Comparison of ENCODE assay signal across 8 mouse cellular contexts in the genomic region with DNA sequence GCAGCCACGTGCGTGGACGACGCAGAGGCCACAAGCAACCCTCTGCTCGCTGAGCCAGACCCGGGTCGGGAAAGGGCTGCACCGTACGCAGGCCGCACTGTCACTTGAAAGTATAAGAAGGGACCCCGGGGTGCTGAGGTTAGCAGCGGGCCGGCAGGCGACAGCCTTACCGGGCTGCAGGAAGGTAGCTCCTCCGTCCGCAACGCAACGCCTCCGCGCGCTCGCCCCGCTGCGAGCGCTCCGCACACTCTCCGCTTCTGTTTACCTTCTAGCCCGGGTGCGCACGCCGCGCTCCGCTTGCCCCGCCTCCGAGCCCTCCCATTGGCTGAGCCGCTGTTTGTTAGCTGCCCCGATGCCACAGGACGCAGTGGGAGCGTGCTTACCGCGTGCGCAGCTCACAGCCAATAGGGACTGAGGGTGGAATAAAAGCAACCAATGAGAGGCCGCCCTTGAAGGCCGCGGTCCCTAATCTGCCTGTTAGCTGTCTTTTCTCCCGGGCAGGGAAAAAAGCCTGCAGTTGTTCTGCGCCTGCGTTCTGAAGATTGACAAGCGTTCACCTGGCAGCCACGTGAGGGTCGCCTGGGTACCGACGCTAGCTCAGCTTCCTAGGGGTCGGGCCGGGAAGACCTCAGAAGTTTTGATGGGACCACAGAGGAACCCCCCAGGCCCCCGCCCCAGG. TPM values are rescaled to one million over a fixed set of nuclear protein-coding genes. Genes with fewer than 3 reads are reported as not detected.
DNase-seq lines count a peak whose midpoint lies in the region; ATAC-seq and TF ChIP-seq lines count a peak whose summit lies in the region.

No protein-coding gene starts in this region.

- ATAC-seq in Patski = peak; percentile 92
- ATAC-seq in hindbrain, embryonic 14.5 days (ENCODE audit: low FRiP score) = peak; percentile 100

- H3K4me2 ChIP-seq in hindbrain, embryonic 14.5 days (replicated peaks) = peak overlapping the region; percentile 60

- peak overlapping the region; percentile 58 for H3K4me3 ChIP-seq in hindbrain, embryonic 14.5 days (replicated peaks; ENCODE audit: low read length)

- POLR2A ChIA-PET in Patski (lab: Charles Lee) = interaction anchor here (0.5 to 1.4 kb wide), 2 partner anchors 35 to 235 kb away, joined by 3 to 4 read pairs; no protein-coding TSS in a partner anchor

- no peaks in the 10 kb centered on the region for H3K27me3 ChIP-seq in Patski
- H3K27me3 ChIP-seq in hindbrain, embryonic 14.5 days (ENCODE audit: control insufficient read depth, insufficient read depth, low read length) = no peaks in the 10 kb centered on the region

- H3K9ac ChIP-seq in hindbrain, embryonic 14.5 days = peak overlapping the region; percentile 35; the same call in 1 of the 2 replicates

- WGBS in hindbrain, embryonic 14.5 days = 1% methylated on average over 57 of the region's 57 CpGs

- no peak for TF ChIP-seq CTCF in Patski (IDR thresholded peaks at IDR 0.05)

- no peaks in the 10 kb centered on the region for H3K9me3 ChIP-seq in hindbrain, embryonic 14.5 days (ENCODE audit: control insufficient read depth, low read length)

- in situ Hi-C loops in Patski (cut with MboI; ENCODE audit: low pct_unique_long_range_greater_than_20kb) = no loop called here

- no peak overlapping the region for H3K27ac ChIP-seq in hindbrain, embryonic 14.5 days

- CTCF ChIA-PET in Patski (lab: Charles Lee) = no interaction called here

- H3K4me1 ChIP-seq in hindbrain, embryonic 14.5 days (replicated peaks; ENCODE audit: control insufficient read depth, insufficient read depth, low read length) = peaks cover 6% of the 10 kb centered on the region; the same call in 1 of the 2 replicates

- peak; percentile 74 for DNase-seq in Patski (ENCODE audit: low read depth, low spot score)
- peak; percentile 97 for DNase-seq in cerebellum, postnatal 14 days
- DNase-seq in frontal cortex, postnatal 14 days (ENCODE audit: low spot score in 2 of 2) = peak; percentile 98
- peak; percentile 93 for DNase-seq in hindbrain, embryonic 14.5 days (ENCODE audit: low spot score)
- peak; percentile 98 for DNase-seq in layer of hippocampus, postnatal 36 days
- DNase-seq in lung, postnatal 36 days = peak; percentile 99
- DNase-seq in retina, postnatal 1 day = peak; percentile 99
- peak; percentile 97 to 98 for DNase-seq in urinary bladder, adult 18-20 months (ENCODE audit: low spot score in 2 of 2)

- no peaks in the 10 kb centered on the region for H3K36me3 ChIP-seq in hindbrain, embryonic 14.5 days (replicated peaks; ENCODE audit: control insufficient read depth, insufficient read depth)

RNA-seq across cellular contexts. Expression of a gene that starts 3.6 kb away (rescaled TPM):
- polyA plus RNA-seq in Patski (2021) = 2.6 TPM
- polyA plus RNA-seq in hindbrain, embryonic 14.5 days (2014; fragmentation: Nextera tagmentation; extraction: Ambion mirVana) = 3.1 and 3.2 TPM in 2 replicates
- 10 to 100 TPM; 55.0 to 68.3 TPM for total RNA-seq in layer of hippocampus, postnatal 36 days (2021)
